Mouse (Mus musculus) CH12.LX (cell line): Measurements from ENCODE around the gene Gm960. TPM values are rescaled to one million over a fixed set of nuclear protein-coding genes. Genes with fewer than 3 reads are reported as not detected.
A peak's percentile ranks its signal among the peaks of the same experiment; 100 is the strongest.

ENCODE experiments used
- DNase-seq: peaks from one replicate; pipeline ENCODE4 v3.0.0-alpha.2; 2013; ENCODE audit errors: extremely low read depth
- H3K27ac ChIP-seq: 2 replicates; pipeline ENCODE4 v1.5.1; 2012; ENCODE audit warnings: low read depth, mild to moderate bottlenecking, control low read depth, moderate library complexity; ENCODE audit not compliant: insufficient read depth
- H3K27me3 ChIP-seq: replicated peaks from 2 replicates; pipeline ENCODE3; 2012; ENCODE audit warnings: inconsistent platforms
- H3K36me3 ChIP-seq, 2 experiments: replicated peaks in 1 of 2; 2 replicates each; pipeline versions ENCODE3 to v1.6.1; 2012; ENCODE audit warnings: inconsistent platforms in 1 of 2, low read length in 1 of 2, mild to moderate bottlenecking in 1 of 2, mixed read lengths in 1 of 2, moderate library complexity in 1 of 2; ENCODE audit not compliant: control insufficient read depth in 1 of 2, insufficient read depth in 1 of 2
- H3K4me1 ChIP-seq, 2 experiments: 2 replicates each; pipeline ENCODE4 v1.6.1; 2012; ENCODE audit warnings: inconsistent platforms in 1 of 2, moderate library complexity in 1 of 2; ENCODE audit not compliant: insufficient read depth in 2 of 2, control insufficient read depth in 1 of 2
- H3K4me2 ChIP-seq: 2 replicates; pipeline ENCODE4 v1.6.1; 2012; ENCODE audit warnings: low read depth, mild to moderate bottlenecking, control low read depth; ENCODE audit not compliant: poor library complexity, insufficient read depth, severe bottlenecking
- H3K4me3 ChIP-seq, 3 experiments: fragments of 150-350 bp in 1 of 3; sonication (generic) in 1 of 3; replicated peaks in 1 of 3; 2 replicates each; pipeline versions ENCODE3 to v1.5.1; 2011 to 2012; ENCODE audit warnings: low read depth in 2 of 3, low read length in 2 of 3, mild to moderate bottlenecking in 2 of 3, moderate library complexity in 2 of 3, control low read depth in 1 of 3, improper control_type of control experiment in 1 of 3, inconsistent platforms in 1 of 3, mixed read lengths in 1 of 3; ENCODE audit not compliant: poor library complexity in 1 of 3
- H3K79me2 ChIP-seq: replicated peaks from 2 replicates; pipeline ENCODE4 v1.6.1; 2012; ENCODE audit warnings: mild to moderate bottlenecking, moderate library complexity; ENCODE audit not compliant: control insufficient read depth, poor library complexity, insufficient read depth, severe bottlenecking; ENCODE audit errors: extremely low read depth
- H3K9ac ChIP-seq: 2 replicates; pipeline ENCODE4 v1.6.1; 2012; ENCODE audit warnings: low read depth, mild to moderate bottlenecking, control low read depth, moderate library complexity; ENCODE audit not compliant: insufficient read depth
- H3K9me3 ChIP-seq: replicated peaks from 2 replicates; pipeline ENCODE3; 2012; ENCODE audit warnings: low read length, inconsistent platforms, mixed read lengths
- CTCF ChIP-seq, 2 experiments: IDR thresholded peaks in 1 of 2; conservative IDR thresholded peaks in 1 of 2; 2 replicates each; pipeline ENCODE4 v1.5.1; 2011 to 2012; ENCODE audit warnings: low read depth in 2 of 2, low read length in 2 of 2, improper control_type of control experiment in 1 of 2, inconsistent platforms in 1 of 2, mild to moderate bottlenecking in 1 of 2, moderate library complexity in 1 of 2
- ELF1 ChIP-seq: IDR thresholded peaks from 2 replicates; pipeline ENCODE4 v1.6.1; 2014; ENCODE audit warnings: low read depth, mild to moderate bottlenecking, inconsistent platforms, low read length, improper control_type of control experiment
- EP300 ChIP-seq: IDR thresholded peaks from 2 replicates; pipeline ENCODE4 v1.6.1; 2011; ENCODE audit warnings: low read length, improper control_type of control experiment
- GABPA ChIP-seq: IDR thresholded peaks from 2 replicates; pipeline ENCODE4 v1.6.1; 2012; ENCODE audit warnings: low read depth, low read length, improper control_type of control experiment, inconsistent platforms; ENCODE audit not compliant: insufficient replicate concordance
- JUN ChIP-seq: IDR thresholded peaks from 2 replicates; pipeline ENCODE4 v1.6.1; 2011; ENCODE audit warnings: low read depth, mild to moderate bottlenecking, low read length, improper control_type of control experiment, moderate library complexity; ENCODE audit not compliant: insufficient read depth
- KAT2A ChIP-seq: IDR thresholded peaks from 2 replicates; pipeline ENCODE4 v1.6.1; 2012; ENCODE audit warnings: low read length, improper control_type of control experiment, inconsistent platforms; ENCODE audit not compliant: insufficient replicate concordance
- MEF2A ChIP-seq: IDR thresholded peaks from 2 replicates; pipeline ENCODE4 v1.6.1; 2014; ENCODE audit warnings: low read depth, mild to moderate bottlenecking, inconsistent platforms, low read length, improper control_type of control experiment, borderline replicate concordance
- MXI1 ChIP-seq: IDR thresholded peaks from 2 replicates; pipeline ENCODE4 v1.6.1; 2011; ENCODE audit warnings: mild to moderate bottlenecking, low read depth, low read length, improper control_type of control experiment
- MYC ChIP-seq: IDR thresholded peaks from 2 replicates; pipeline ENCODE4 v1.6.1; 2011; ENCODE audit warnings: low read depth, mild to moderate bottlenecking, improper control_type of control experiment, low read length
- NRF1 ChIP-seq: IDR thresholded peaks from 2 replicates; pipeline ENCODE4 v1.6.1; 2014; ENCODE audit warnings: low read depth, mild to moderate bottlenecking, inconsistent platforms, low read length, improper control_type of control experiment, moderate library complexity
- RAD21 ChIP-seq: IDR thresholded peaks from 2 replicates; pipeline ENCODE4 v1.6.1; 2011; ENCODE audit warnings: low read depth, mild to moderate bottlenecking, low read length, improper control_type of control experiment, moderate library complexity
- SMC3 ChIP-seq: IDR thresholded peaks from 2 replicates; pipeline ENCODE4 v1.6.1; 2011; ENCODE audit warnings: low read depth, low read length, improper control_type of control experiment
- ZKSCAN1 ChIP-seq: IDR thresholded peaks from 2 replicates; pipeline ENCODE4 v1.6.1; 2012; ENCODE audit warnings: low read depth, inconsistent platforms, low read length, improper control_type of control experiment, borderline replicate concordance
- dilution Hi-C: fragments of 300-500 bp; cut with MboI; formaldehyde crosslinking; loops from 2 replicates; pipeline ENCODE4 v1.14.3; 2020; ENCODE audit warnings: low sequenced_read_pairs; ENCODE audit not compliant: extremely low pct_unique_long_range_greater_than_20kb, extremely low pct_ligation_motif_present
- in situ Hi-C: fragments of 300-500 bp; cut with MboI; formaldehyde crosslinking; loops from 3 replicates; pipeline ENCODE4 v1.14.3; 2019; ENCODE audit warnings: low sequenced_read_pairs, low pct_ligation_motif_present, low pct_unique_long_range_greater_than_20kb, mixed read lengths
- polyA plus RNA-seq: library from polyadenylated mRNA; unstranded; fragments of >175 nt; gene quantifications from 2 replicates; pipeline ENCODE4 v1.2.1, GENCODE M21; 2012; ENCODE audit warnings: low read depth; ENCODE audit not compliant: insufficient read length
- total RNA-seq, 2 experiments: library from RNA; depleted of rRNA; stranded (reverse); fragments of 300-350 nt in 1 of 2; fragments of >200 nt in 1 of 2; gene quantifications; 2 replicates each; pipeline ENCODE4 v1.2.3; 2012 to 2014

The Gm960 gene
- total and polyA plus RNA-seq, 3 experiments: 0.38 TPM; not detected in 2

- peaks cover 0 to 35% of the 10 kb centered on the region in 2 experiments for H3K36me3 ChIP-seq
- TF ChIP-seq CTCF (conservative IDR thresholded peaks at IDR 0.05 in 1 of 2, IDR thresholded peaks at IDR 0.05 in 1 of 2; ENCODE audit: low read depth in 2 of 2, low read length in 2 of 2): peak in 1 of 2 experiments; percentile 44; a peak in 2 of 4 replicates
- no peak for TF ChIP-seq JUN
- no peak for TF ChIP-seq NRF1
- no peak for TF ChIP-seq ELF1
- TF ChIP-seq, all 38 proteins: peak for 1
- H3K9me3 ChIP-seq: no peaks in the 10 kb centered on the region
- H3K79me2 ChIP-seq: no peaks in the 10 kb centered on the region
- H3K27me3 ChIP-seq: no peaks in the 10 kb centered on the region
- DNase-seq: no peak
- dilution Hi-C loops (no loop called here), in situ Hi-C loops (no loop called here)
- H3K27ac ChIP-seq: no peak overlapping the region
- H3K4me1 ChIP-seq: peaks cover 0 to 6% of the 10 kb centered on the region in 2 experiments; a peak in 1 of 4 replicates
- no peak overlapping the region for H3K4me2 ChIP-seq
- no peak overlapping the region for H3K9ac ChIP-seq
- H3K4me3 ChIP-seq: no peak overlapping the region
These were observed 94.4 kb downstream of the Gm960 start for GRCm38 (mm10) chr19:4603801-4604723.

GRCm38 (mm10) chr19:4602459-4602858, 96.0 kb downstream of the Gm960 start:
- Histone ChIP-seq H3K79me2 (no peaks in the 10 kb centered on the region), H3K27me3 (no peaks in the 10 kb centered on the region), H3K4me2 (no peak overlapping the region), H3K4me1 (peaks cover 0 to 6% of the 10 kb centered on the region in 2 experiments; a peak in 1 of 4 replicates), H3K9ac (no peak overlapping the region), H3K4me3 (no peak overlapping the region), H3K9me3 (no peaks in the 10 kb centered on the region), H3K36me3 (peaks cover 0 to 33% of the 10 kb centered on the region in 2 experiments), H3K27ac (no peak overlapping the region)
- dilution Hi-C loops: no loop called here
- in situ Hi-C loops: no loop called here
- no peak for TF ChIP-seq RAD21
- TF ChIP-seq EP300: no peak
- no peak for TF ChIP-seq KAT2A
- TF ChIP-seq ELF1: no peak
- no peak for TF ChIP-seq MXI1
- TF ChIP-seq ZKSCAN1: no peak
- no peak for TF ChIP-seq MYC
- TF ChIP-seq NRF1: no peak
- TF ChIP-seq GABPA: no peak
- no peak for TF ChIP-seq JUN
- TF ChIP-seq MEF2A: no peak
- no peak for TF ChIP-seq SMC3
- no peak for DNase-seq
